Mouse (Mus musculus) forebrain, postnatal 0 days (tissue): ENCODE data around the gene 1700029F12Rik. TPM values are rescaled to one million over a fixed set of nuclear protein-coding genes. Genes with fewer than 3 reads are reported as not detected.
"Not testable (repeated sequence)": the region's sequence is repeated elsewhere in the genome, so short reads cannot be mapped to it uniquely, and the experiment has no call there.

Experiments
- ATAC-seq: fragments of 200-750 bp; cut with Nextera tagmentation; 2 replicates; pipeline ENCODE4 v1.8.0; 2017; ENCODE audit warnings: mild to moderate bottlenecking, moderate library complexity
- DNase-seq: peaks from one replicate; pipeline ENCODE4 v3.0.0-alpha.2; 2015
- H3K27ac ChIP-seq: fragments of 300-500 bp; sonication (generic); 2 replicates; pipeline ENCODE4 v1.5.1; 2014; ENCODE audit warnings: low read depth, mild to moderate bottlenecking, antibody characterized with exemption, low read length, moderate library complexity, mixed read lengths
- H3K27me3 ChIP-seq: fragments of 300-500 bp; sonication (generic); 2 replicates; pipeline ENCODE4 v1.6.1; 2014; ENCODE audit warnings: mild to moderate bottlenecking, low read length, mixed read lengths; ENCODE audit not compliant: insufficient read depth
- H3K36me3 ChIP-seq: fragments of 300-500 bp; sonication (generic); 2 replicates; pipeline ENCODE4 v1.6.1; 2014; ENCODE audit warnings: mild to moderate bottlenecking, moderate library complexity; ENCODE audit not compliant: insufficient read depth
- H3K4me1 ChIP-seq: fragments of 300-500 bp; sonication (generic); 2 replicates; pipeline ENCODE4 v1.6.1; 2014; ENCODE audit warnings: antibody characterized with exemption; ENCODE audit not compliant: insufficient read depth
- H3K4me2 ChIP-seq: fragments of 300-500 bp; sonication (generic); 2 replicates; pipeline ENCODE4 v1.6.1; 2014; ENCODE audit warnings: low read depth, mild to moderate bottlenecking, moderate library complexity
- H3K4me3 ChIP-seq: fragments of 300-500 bp; sonication (generic); 2 replicates; pipeline ENCODE4 v1.5.1; 2014; ENCODE audit warnings: low read depth, low read length, mixed read lengths
- H3K9ac ChIP-seq: fragments of 300-500 bp; sonication (generic); 2 replicates; pipeline ENCODE4 v1.6.1; 2014; ENCODE audit warnings: mild to moderate bottlenecking
- H3K9me3 ChIP-seq: fragments of 300-500 bp; sonication (generic); 2 replicates; pipeline ENCODE4 v1.6.1; 2016; ENCODE audit warnings: low read length
- CTCF ChIP-seq: sonication (generic); IDR thresholded peaks from 2 replicates; pipeline ENCODE4 v1.5.1; 2016; ENCODE audit warnings: antibody characterized with exemption, control low read depth, low read depth
- WGBS: fragments of 180-500 bp; shearing (Covaris S2); extraction: QIAGEN DNeasy Blood & Tissue Kit; methylation state at CpG from one replicate; pipeline ENCODE4 v1.1.7; 2014; 5-methylcytosine and 5-hydroxymethylcytosine counted together
- polyA plus RNA-seq: library from polyadenylated mRNA; unstranded; fragments of >200 nt; fragmentation: Nextera tagmentation; extraction: Ambion mirVana; gene quantifications from 2 replicates; pipeline ENCODE4 v1.2.1, GENCODE M21; 2015
- total RNA-seq: library from RNA; depleted of rRNA; stranded (reverse); fragments of >200 nt; gene quantifications from 2 replicates; pipeline ENCODE4 v1.2.3, GENCODE M21; 2014

The 1700029F12Rik gene
- total and polyA plus RNA-seq, 2 experiments from 2014 or later = not detected

- no peak for TF ChIP-seq CTCF
- ATAC-seq = peak; percentile 87
- H3K4me3 ChIP-seq = peak overlapping the region; percentile 86
- H3K36me3 ChIP-seq = no peaks in the 10 kb centered on the region
- no peaks in the 10 kb centered on the region for H3K9me3 ChIP-seq
- peak overlapping the region; percentile 87 for H3K9ac ChIP-seq
- H3K27me3 ChIP-seq = peaks cover 12% of the 10 kb centered on the region; the same call in 1 of the 2 replicates
- 3% methylated on average over 67 of the region's 85 CpGs for WGBS
- peak; percentile 56 for DNase-seq
- peak overlapping the region; percentile 78 for H3K4me2 ChIP-seq
- peak overlapping the region; percentile 89 for H3K27ac ChIP-seq
- H3K4me1 ChIP-seq = no peaks in the 10 kb centered on the region
These were observed 36.9 kb upstream of the 1700029F12Rik start for GRCm38 (mm10) chr13:97070931-97071625.

- H3K4me3 ChIP-seq = no peak overlapping the region
- DNase-seq = no peak
- no peak overlapping the region for H3K27ac ChIP-seq
- H3K9me3 ChIP-seq = no peaks in the 10 kb centered on the region
- H3K4me1 ChIP-seq = no peaks in the 10 kb centered on the region
- H3K9ac ChIP-seq = no peak overlapping the region
- TF ChIP-seq CTCF = no peak
- peaks cover 12% of the 10 kb centered on the region; the same call in 1 of the 2 replicates for H3K27me3 ChIP-seq
- no peak for ATAC-seq
- WGBS = 41% methylated on average over 8 of the region's 8 CpGs
- H3K4me2 ChIP-seq = no peak overlapping the region
- H3K36me3 ChIP-seq = no peaks in the 10 kb centered on the region
These were observed 34.0 kb upstream of the 1700029F12Rik start for GRCm38 (mm10) chr13:97068151-97068550.

- H3K4me2 ChIP-seq = no peak overlapping the region
- H3K4me3 ChIP-seq = no peak overlapping the region
- WGBS = 19% methylated on average over 6 of the region's 6 CpGs
These were observed 33.5 kb upstream of the 1700029F12Rik start for GRCm38 (mm10) chr13:97067691-97068090.

GRCm38 (mm10) chr13:97066649-97067550 lies 32.7 kb upstream of the 1700029F12Rik start, which contains the start of gene Fam169a:
Gene Fam169a (plus strand): TSS chr13:97067286.
- Histone ChIP-seq H3K4me2 (no peak within 1 kb of the TSS), H3K27ac (no peak within 1 kb of the TSS), H3K4me3 (no peak within 1 kb of the TSS), H3K27me3 (peaks cover 12% of the 10 kb centered on the region; the same call in 1 of the 2 replicates), H3K36me3 (no peaks in the 10 kb centered on the region), H3K4me1 (no peaks in the 10 kb centered on the region), H3K9ac (no peak within 1 kb of the TSS), H3K9me3 (no peaks in the 10 kb centered on the region)
- ATAC-seq (no peak), DNase-seq (no peak)
- 42% methylated on average over 15 of the region's 15 CpGs for WGBS
- no peak for TF ChIP-seq CTCF

More at GRCm38 (mm10) chr13:97067691-97068090, 33.5 kb upstream of the 1700029F12Rik start:
- H3K27me3 ChIP-seq = peaks cover 12% of the 10 kb centered on the region; the same call in 1 of the 2 replicates
- DNase-seq (no peak), ATAC-seq (no peak)
- H3K9me3 ChIP-seq = no peaks in the 10 kb centered on the region
- no peaks in the 10 kb centered on the region for H3K36me3 ChIP-seq
- no peaks in the 10 kb centered on the region for H3K4me1 ChIP-seq
- H3K9ac ChIP-seq = no peak overlapping the region
- no peak for TF ChIP-seq CTCF
- H3K27ac ChIP-seq = no peak overlapping the region

- H3K9ac ChIP-seq, H3K27ac ChIP-seq, H3K9me3 ChIP-seq, ATAC-seq, H3K36me3 ChIP-seq, H3K4me1 ChIP-seq, H3K4me2 ChIP-seq, H3K4me3 ChIP-seq, DNase-seq: not testable (repeated sequence)
- 41% methylated on average over 18 of the region's 18 CpGs for WGBS
- peaks cover 12% of the 10 kb centered on the region; the same call in 1 of the 2 replicates for H3K27me3 ChIP-seq
These were observed 30.9 kb upstream of the 1700029F12Rik start for GRCm38 (mm10) chr13:97064844-97065621.

GRCm38 (mm10) chr13:97064413-97064812 lies 30.3 kb upstream of the 1700029F12Rik start:
- DNase-seq (no peak), ATAC-seq (no peak)
- 41% methylated on average over 3 of the region's 3 CpGs for WGBS
- Histone ChIP-seq H3K27ac (no peak overlapping the region), H3K36me3 (no peaks in the 10 kb centered on the region), H3K4me3 (no peak overlapping the region), H3K27me3 (peaks cover 12% of the 10 kb centered on the region; the same call in 1 of the 2 replicates), H3K4me2 (no peak overlapping the region), H3K4me1 (no peaks in the 10 kb centered on the region), H3K9ac (no peak overlapping the region), H3K9me3 (no peaks in the 10 kb centered on the region)
- TF ChIP-seq CTCF = no peak
